Mouse (Mus musculus) kidney, postnatal 0 days (tissue): Measurements from ENCODE around the gene Vps26a. TPM values are rescaled to one million over a fixed set of nuclear protein-coding genes. Genes with fewer than 3 reads are reported as not detected.

ENCODE experiments used
- ATAC-seq: fragments of 200-750 bp; cut with Nextera tagmentation; replicated peaks from 2 replicates; pipeline ENCODE4 v1.8.0; 2017; ENCODE audit warnings: low read depth, moderate number of reproducible peaks, moderate TSS enrichment, moderate library complexity; ENCODE audit not compliant: low FRiP score
- DNase-seq: peaks from one replicate; pipeline ENCODE4 v3.0.0-alpha.2; 2016; ENCODE audit warnings: low spot score
- H3K27ac ChIP-seq: fragments of 300-500 bp; sonication (generic); 2 replicates; pipeline ENCODE4 v1.5.1; 2014; ENCODE audit warnings: mild to moderate bottlenecking
- H3K27me3 ChIP-seq: fragments of 300-500 bp; sonication (generic); 2 replicates; pipeline ENCODE4 v1.6.1; 2014; ENCODE audit warnings: low read length, mixed read lengths; ENCODE audit not compliant: insufficient read depth
- H3K36me3 ChIP-seq: fragments of 300-500 bp; sonication (generic); 2 replicates; pipeline ENCODE4 v1.6.1; 2014; ENCODE audit warnings: low read length, mixed read lengths; ENCODE audit not compliant: insufficient read depth
- H3K4me1 ChIP-seq: fragments of 300-500 bp; sonication (generic); replicated peaks from 2 replicates; pipeline ENCODE4 v1.6.1; 2014; ENCODE audit warnings: antibody characterized with exemption, low read length, mixed read lengths; ENCODE audit not compliant: insufficient read depth
- H3K4me2 ChIP-seq: fragments of 300-500 bp; sonication (generic); 2 replicates; pipeline ENCODE4 v1.6.1; 2014; ENCODE audit warnings: mild to moderate bottlenecking, low read length, moderate library complexity, mixed read lengths
- H3K4me3 ChIP-seq: fragments of 300-500 bp; sonication (generic); replicated peaks from 2 replicates; pipeline ENCODE4 v1.5.1; 2014; ENCODE audit warnings: low read depth, low read length
- H3K9ac ChIP-seq: fragments of 300-500 bp; sonication (generic); 2 replicates; pipeline ENCODE4 v1.6.1; 2014; ENCODE audit warnings: low read depth, low read length
- H3K9me3 ChIP-seq: fragments of 300-500 bp; sonication (generic); replicated peaks from 2 replicates; pipeline ENCODE4 v1.6.1; 2016; ENCODE audit warnings: low read length, inconsistent platforms, mixed read lengths
- CTCF ChIP-seq: IDR thresholded peaks from 2 replicates; pipeline ENCODE4 v1.5.1; 2016; ENCODE audit warnings: antibody characterized with exemption, low read depth, mild to moderate bottlenecking, moderate library complexity
- WGBS: fragments of 180-500 bp; shearing (Covaris S2); extraction: QIAGEN DNeasy Blood & Tissue Kit; methylation state at CpG from one replicate; pipeline ENCODE4 v1.1.7; 2014; 5-methylcytosine and 5-hydroxymethylcytosine counted together
- polyA plus RNA-seq: library from polyadenylated mRNA; unstranded; fragments of >200 nt; fragmentation: Nextera tagmentation; extraction: Ambion mirVana; gene quantifications from 2 replicates; pipeline ENCODE4 v1.2.1, GENCODE M21; 2015

Vps26a gene
- polyA plus RNA-seq, 1 experiment from 2014 or later: 79.1 TPM

GRCm38 (mm10) chr10:62420399-62420798, 66.2 kb downstream of the Vps26a start:
- no peaks in the 10 kb centered on the region for H3K9me3 ChIP-seq
- H3K27me3 ChIP-seq: no peaks in the 10 kb centered on the region
- H3K4me2 ChIP-seq: no peak overlapping the region
- no peaks in the 10 kb centered on the region for H3K4me1 ChIP-seq
- H3K27ac ChIP-seq: no peak overlapping the region
- DNase-seq: no peak
- no peak overlapping the region for H3K4me3 ChIP-seq
- H3K36me3 ChIP-seq: no peaks in the 10 kb centered on the region
- 53% methylated on average over 6 of the region's 6 CpGs for WGBS
- no peak for ATAC-seq
- no peak overlapping the region for H3K9ac ChIP-seq
- no peak for TF ChIP-seq CTCF

GRCm38 (mm10) chr10:62419422-62419821, 67.2 kb downstream of the Vps26a start:
- ATAC-seq: no peak
- no peaks in the 10 kb centered on the region for H3K36me3 ChIP-seq
- H3K27me3 ChIP-seq: no peaks in the 10 kb centered on the region
- no peak overlapping the region for H3K27ac ChIP-seq
- no peak overlapping the region for H3K4me3 ChIP-seq
- WGBS: 79% methylated on average over 5 of the region's 5 CpGs
- H3K4me2 ChIP-seq: no peak overlapping the region
- H3K9ac ChIP-seq: no peak overlapping the region
- H3K4me1 ChIP-seq: no peaks in the 10 kb centered on the region
- DNase-seq: no peak
- no peaks in the 10 kb centered on the region for H3K9me3 ChIP-seq
- TF ChIP-seq CTCF: no peak

- H3K4me3 ChIP-seq: no peak overlapping the region
- H3K9ac ChIP-seq: no peak overlapping the region
- H3K36me3 ChIP-seq: no peaks in the 10 kb centered on the region
- WGBS: 66% methylated on average over 7 of the region's 7 CpGs
- no peak overlapping the region for H3K4me2 ChIP-seq
- no peak for TF ChIP-seq CTCF
- no peaks in the 10 kb centered on the region for H3K4me1 ChIP-seq
- no peaks in the 10 kb centered on the region for H3K9me3 ChIP-seq
- no peak overlapping the region for H3K27ac ChIP-seq
- no peak for ATAC-seq
- H3K27me3 ChIP-seq: no peaks in the 10 kb centered on the region
- DNase-seq: no peak
Observed at GRCm38 (mm10) chr10:62418831-62419356, 67.7 kb downstream of the Vps26a start.

- no peak for TF ChIP-seq CTCF
- no peak overlapping the region for H3K9ac ChIP-seq
- no peak overlapping the region for H3K4me2 ChIP-seq
- peak overlapping the region; percentile 60 for H3K27ac ChIP-seq
- 35% methylated on average over 4 of the region's 4 CpGs for WGBS
- ATAC-seq: no peak
- H3K9me3 ChIP-seq: no peaks in the 10 kb centered on the region
- no peaks in the 10 kb centered on the region for H3K36me3 ChIP-seq
- DNase-seq: no peak
- no peak overlapping the region for H3K4me3 ChIP-seq
- H3K27me3 ChIP-seq: no peaks in the 10 kb centered on the region
- H3K4me1 ChIP-seq: no peaks in the 10 kb centered on the region; the same call in 1 of the 2 replicates
Observed at GRCm38 (mm10) chr10:62413606-62413982, 73.0 kb downstream of the Vps26a start.

GRCm38 (mm10) chr10:62412906-62413605, 73.5 kb downstream of the Vps26a start:
- Histone ChIP-seq H3K9me3 (no peaks in the 10 kb centered on the region), H3K4me2 (no peak overlapping the region), H3K4me1 (no peaks in the 10 kb centered on the region; the same call in 1 of the 2 replicates), H3K27ac (peak overlapping the region; percentile 60), H3K27me3 (no peaks in the 10 kb centered on the region), H3K36me3 (no peaks in the 10 kb centered on the region), H3K4me3 (no peak overlapping the region), H3K9ac (0 out of 2 replicates have a peak overlapping the region, but pooled peaks have one; percentile 13)
- 9% methylated on average over 8 of the region's 8 CpGs for WGBS
- DNase-seq (peak; percentile 43), ATAC-seq (peak; percentile 61)
- TF ChIP-seq CTCF: no peak

- ATAC-seq: no peak
- H3K4me1 ChIP-seq: no peaks in the 10 kb centered on the region; the same call in 1 of the 2 replicates
- H3K36me3 ChIP-seq: no peaks in the 10 kb centered on the region
- DNase-seq: no peak
- H3K4me2 ChIP-seq: no peak overlapping the region
- no peaks in the 10 kb centered on the region for H3K9me3 ChIP-seq
- no peak overlapping the region for H3K4me3 ChIP-seq
- H3K9ac ChIP-seq: no peak overlapping the region
- H3K27me3 ChIP-seq: no peaks in the 10 kb centered on the region
- H3K27ac ChIP-seq: no peak overlapping the region
- no peak for TF ChIP-seq CTCF
- 69% methylated on average over 19 of the region's 19 CpGs for WGBS
Observed at GRCm38 (mm10) chr10:62411431-62412410, 74.9 kb downstream of the Vps26a start.
